Mouse (Mus musculus) kidney, embryonic 14.5 days (tissue): ENCODE data around the gene Cass4. TPM values are rescaled to one million over a fixed set of nuclear protein-coding genes. Genes with fewer than 3 reads are reported as not detected.
A peak's percentile ranks its signal among the peaks of the same experiment; 100 is the strongest.

Experiments used
- ATAC-seq: fragments of 200-750 bp; cut with Nextera tagmentation; 2 replicates; pipeline ENCODE4 v1.8.0; 2017; ENCODE audit warnings: moderate number of reproducible peaks, mild to moderate bottlenecking, moderate TSS enrichment, moderate library complexity; ENCODE audit not compliant: low FRiP score, low TSS enrichment
- H3K27ac ChIP-seq: fragments of 300-500 bp; sonication (generic); 2 replicates; pipeline ENCODE4 v1.5.1; 2014; ENCODE audit warnings: low read depth, mild to moderate bottlenecking, low read length, moderate library complexity, mixed read lengths
- H3K27me3 ChIP-seq: fragments of 300-500 bp; sonication (generic); 2 replicates; pipeline ENCODE4 v1.6.1; 2014; ENCODE audit warnings: mild to moderate bottlenecking, low read length; ENCODE audit not compliant: control insufficient read depth, insufficient read depth
- H3K36me3 ChIP-seq: fragments of 300-500 bp; sonication (generic); 2 replicates; pipeline ENCODE4 v1.6.1; 2014; ENCODE audit warnings: low read length, mixed read lengths; ENCODE audit not compliant: control insufficient read depth, insufficient read depth
- H3K4me1 ChIP-seq: fragments of 300-500 bp; sonication (generic); 2 replicates; pipeline ENCODE4 v1.6.1; 2014; ENCODE audit warnings: low read length, mixed read lengths; ENCODE audit not compliant: control insufficient read depth, insufficient read depth
- H3K4me2 ChIP-seq: fragments of 300-500 bp; sonication (generic); replicated peaks from 2 replicates; pipeline ENCODE4 v1.6.1; 2014; ENCODE audit warnings: low read depth, mild to moderate bottlenecking, low read length
- H3K4me3 ChIP-seq: fragments of 300-500 bp; sonication (generic); 2 replicates; pipeline ENCODE4 v1.5.1; 2014; ENCODE audit warnings: mild to moderate bottlenecking, low read length
- H3K9ac ChIP-seq: fragments of 300-500 bp; sonication (generic); 2 replicates; pipeline ENCODE4 v1.6.1; 2014; ENCODE audit warnings: low read depth, mild to moderate bottlenecking, low read length, moderate library complexity
- H3K9me3 ChIP-seq: fragments of 300-500 bp; sonication (generic); 2 replicates; pipeline ENCODE4 v1.6.1; 2016; ENCODE audit warnings: low read length; ENCODE audit not compliant: control insufficient read depth
- WGBS: fragments of 180-500 bp; shearing (Covaris S2); extraction: QIAGEN DNeasy Blood & Tissue Kit; methylation state at CpG from one replicate; pipeline ENCODE4 v1.1.7; 2014; 5-methylcytosine and 5-hydroxymethylcytosine counted together
- polyA plus RNA-seq: library from polyadenylated mRNA; unstranded; fragments of >200 nt; fragmentation: Nextera tagmentation; extraction: Ambion mirVana; gene quantifications from 2 replicates; pipeline ENCODE4 v1.2.1, GENCODE M21; 2014

Cass4 gene
- polyA plus RNA-seq, 1 experiment from 2014 or later, result 0.19 TPM

- 38% methylated on average over 9 of the region's 9 CpGs for WGBS
- H3K27me3 ChIP-seq, result no peaks in the 10 kb centered on the region
- no peak overlapping the region for H3K27ac ChIP-seq
- H3K4me2 ChIP-seq, result no peak overlapping the region
- H3K36me3 ChIP-seq, result no peaks in the 10 kb centered on the region
- no peak for ATAC-seq
- no peak overlapping the region for H3K9ac ChIP-seq
- H3K4me1 ChIP-seq, result 0 out of 2 replicates have a peak, but pooled peaks cover 3% of the 10 kb centered on the region
- H3K4me3 ChIP-seq, result no peak overlapping the region
- no peaks in the 10 kb centered on the region for H3K9me3 ChIP-seq
These were observed 6.3 kb downstream of the Cass4 start for GRCm38 (mm10) chr2:172399901-172400300.

- 60% methylated on average over 13 of the region's 13 CpGs for WGBS
These were observed 7.7 kb downstream of the Cass4 start for GRCm38 (mm10) chr2:172401116-172401825.

GRCm38 (mm10) chr2:172404239-172404638, 10.6 kb downstream of the Cass4 start:
- no peak for ATAC-seq
- Histone ChIP-seq H3K27ac (no peak overlapping the region), H3K4me1 (no peaks in the 10 kb centered on the region), H3K4me3 (no peak overlapping the region), H3K9me3 (no peaks in the 10 kb centered on the region), H3K27me3 (no peaks in the 10 kb centered on the region), H3K9ac (no peak overlapping the region), H3K4me2 (no peak overlapping the region), H3K36me3 (no peaks in the 10 kb centered on the region)
- WGBS, result 61% methylated on average over 7 of the region's 7 CpGs

More at GRCm38 (mm10) chr2:172401116-172401825, 7.7 kb downstream of the Cass4 start:
- Histone ChIP-seq H3K36me3 (no peaks in the 10 kb centered on the region), H3K4me2 (no peak overlapping the region), H3K4me1 (no peaks in the 10 kb centered on the region), H3K27ac (no peak overlapping the region), H3K27me3 (no peaks in the 10 kb centered on the region), H3K9me3 (no peaks in the 10 kb centered on the region), H3K9ac (no peak overlapping the region), H3K4me3 (no peak overlapping the region)
- ATAC-seq, result no peak

GRCm38 (mm10) chr2:172405011-172405410, 11.4 kb downstream of the Cass4 start:
- Histone ChIP-seq H3K4me1 (no peaks in the 10 kb centered on the region), H3K4me3 (no peak overlapping the region), H3K27me3 (no peaks in the 10 kb centered on the region), H3K9ac (no peak overlapping the region), H3K36me3 (no peaks in the 10 kb centered on the region), H3K9me3 (no peaks in the 10 kb centered on the region), H3K4me2 (no peak overlapping the region), H3K27ac (no peak overlapping the region)
- ATAC-seq, result no peak
- 66% methylated on average over 3 of the region's 3 CpGs for WGBS

- Histone ChIP-seq H3K4me3 (no peak overlapping the region), H3K4me2 (no peak overlapping the region), H3K4me1 (no peaks in the 10 kb centered on the region), H3K36me3 (no peaks in the 10 kb centered on the region), H3K9me3 (no peaks in the 10 kb centered on the region), H3K27me3 (no peaks in the 10 kb centered on the region), H3K27ac (no peak overlapping the region), H3K9ac (no peak overlapping the region)
- WGBS, result 59% methylated on average over 4 of the region's 4 CpGs
- ATAC-seq, result no peak
These were observed 12.6 kb downstream of the Cass4 start for GRCm38 (mm10) chr2:172406173-172406572.

GRCm38 (mm10) chr2:172407499-172407898, 13.9 kb downstream of the Cass4 start:
- no peak for ATAC-seq
- H3K27me3 ChIP-seq, result no peaks in the 10 kb centered on the region
- no peaks in the 10 kb centered on the region for H3K36me3 ChIP-seq
- no peak overlapping the region for H3K4me2 ChIP-seq
- H3K9me3 ChIP-seq, result no peaks in the 10 kb centered on the region
- H3K4me3 ChIP-seq, result no peak overlapping the region
- H3K27ac ChIP-seq, result no peak overlapping the region
- H3K9ac ChIP-seq, result no peak overlapping the region
- WGBS, result 75% methylated on average over 2 of the region's 2 CpGs
- H3K4me1 ChIP-seq, result peaks cover 2% of the 10 kb centered on the region; the same call in 1 of the 2 replicates

- H3K4me1 ChIP-seq, result peaks cover 15% of the 10 kb centered on the region
- no peaks in the 10 kb centered on the region for H3K27me3 ChIP-seq
- no peaks in the 10 kb centered on the region for H3K9me3 ChIP-seq
- 89% methylated on average over 2 of the region's 2 CpGs for WGBS
- no peak for ATAC-seq
- H3K9ac ChIP-seq, result no peak overlapping the region
- H3K4me3 ChIP-seq, result no peak overlapping the region
- H3K4me2 ChIP-seq, result no peak overlapping the region
- no peaks in the 10 kb centered on the region for H3K36me3 ChIP-seq
- H3K27ac ChIP-seq, result no peak overlapping the region
These were observed 17.1 kb downstream of the Cass4 start for GRCm38 (mm10) chr2:172410686-172411085.

GRCm38 (mm10) chr2:172411091-172411490, 17.5 kb downstream of the Cass4 start:
- Histone ChIP-seq H3K4me2 (no peak overlapping the region), H3K27ac (no peak overlapping the region), H3K27me3 (no peaks in the 10 kb centered on the region), H3K4me3 (no peak overlapping the region), H3K9me3 (no peaks in the 10 kb centered on the region), H3K36me3 (no peaks in the 10 kb centered on the region), H3K4me1 (peaks cover 15% of the 10 kb centered on the region), H3K9ac (no peak overlapping the region)
- no peak for ATAC-seq
- WGBS, result 83% methylated on average over 11 of the region's 11 CpGs

GRCm38 (mm10) chr2:172412454-172412853, 18.9 kb downstream of the Cass4 start:
- peak; percentile 91 for ATAC-seq
- H3K4me3 ChIP-seq, result no peak overlapping the region
- no peaks in the 10 kb centered on the region for H3K9me3 ChIP-seq
- H3K9ac ChIP-seq, result no peak overlapping the region
- 4% methylated on average over 9 of the region's 9 CpGs for WGBS
- H3K36me3 ChIP-seq, result no peaks in the 10 kb centered on the region
- no peak overlapping the region for H3K27ac ChIP-seq
- H3K4me1 ChIP-seq, result peaks cover 15% of the 10 kb centered on the region
- H3K4me2 ChIP-seq, result peak overlapping the region; percentile 27
- no peaks in the 10 kb centered on the region for H3K27me3 ChIP-seq
